Mouse (Mus musculus) megakaryocyte, embryonic 14.5 days (primary cell): ENCODE measurements around the gene Frmd5. TPM values are rescaled to one million over a fixed set of nuclear protein-coding genes. Genes with fewer than 3 reads are reported as not detected.

Experiments
- H3K27me3 ChIP-seq: replicated peaks from 2 replicates; pipeline ENCODE3; 2012; ENCODE audit warnings: inconsistent platforms
- H3K36me3 ChIP-seq: replicated peaks from 2 replicates; pipeline ENCODE3; 2012; ENCODE audit warnings: low read length, inconsistent platforms, mixed read lengths
- H3K4me1 ChIP-seq: 2 replicates; pipeline ENCODE4 v1.6.1; 2012; ENCODE audit warnings: inconsistent platforms
- H3K4me3 ChIP-seq: replicated peaks from 2 replicates; pipeline ENCODE3; 2012; ENCODE audit warnings: moderate library complexity, mild to moderate bottlenecking, inconsistent platforms
- H3K9me3 ChIP-seq: 2 replicates; pipeline ENCODE4 v1.6.1; 2012; ENCODE audit warnings: inconsistent platforms
- FLI1 ChIP-seq: IDR thresholded peaks from 2 replicates; pipeline ENCODE4 v1.6.1; 2012; ENCODE audit warnings: low read length, inconsistent platforms, mixed read lengths
- GATA1 ChIP-seq: IDR thresholded peaks from 3 replicates; pipeline ENCODE4 v1.6.1; 2012; ENCODE audit warnings: mixed read lengths, low read length, inconsistent platforms, borderline replicate concordance
- polyA plus RNA-seq: library from polyadenylated mRNA; stranded (reverse); fragments of >175 nt; gene quantifications from 2 replicates; pipeline ENCODE4 v1.2.3, GENCODE M21; 2012; ENCODE audit warnings: low replicate concordance; ENCODE audit not compliant: insufficient read depth

The Frmd5 gene
- polyA plus RNA-seq, 1 experiment, result 1.1 TPM

DNA sequence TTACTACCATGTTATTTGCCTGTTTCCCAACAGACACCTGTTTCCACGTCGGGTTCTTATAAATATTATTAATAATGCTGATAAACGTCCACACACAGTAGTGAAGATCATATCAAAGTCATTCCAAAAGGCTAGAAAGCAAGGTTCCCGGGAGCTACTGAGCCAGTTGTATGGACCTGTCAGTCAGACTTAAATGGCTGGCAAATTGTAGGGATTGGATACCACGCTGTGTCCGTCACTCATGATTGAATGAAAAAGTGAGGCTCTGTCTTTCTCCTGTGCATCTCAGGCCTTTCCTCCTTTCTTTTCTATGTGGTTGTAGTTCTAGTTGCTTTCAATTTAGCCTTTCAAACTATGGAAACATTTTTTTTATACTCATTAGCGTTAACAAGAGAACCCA is 73.5 kb downstream of the Frmd5 start:
- TF ChIP-seq GATA1 (no peak), FLI1 (no peak)
- Histone ChIP-seq H3K4me1 (no peaks in the 10 kb centered on the region), H3K4me3 (no peak overlapping the region), H3K9me3 (no peaks in the 10 kb centered on the region), H3K36me3 (no peaks in the 10 kb centered on the region), H3K27me3 (peaks cover 2% of the 10 kb centered on the region)

DNA sequence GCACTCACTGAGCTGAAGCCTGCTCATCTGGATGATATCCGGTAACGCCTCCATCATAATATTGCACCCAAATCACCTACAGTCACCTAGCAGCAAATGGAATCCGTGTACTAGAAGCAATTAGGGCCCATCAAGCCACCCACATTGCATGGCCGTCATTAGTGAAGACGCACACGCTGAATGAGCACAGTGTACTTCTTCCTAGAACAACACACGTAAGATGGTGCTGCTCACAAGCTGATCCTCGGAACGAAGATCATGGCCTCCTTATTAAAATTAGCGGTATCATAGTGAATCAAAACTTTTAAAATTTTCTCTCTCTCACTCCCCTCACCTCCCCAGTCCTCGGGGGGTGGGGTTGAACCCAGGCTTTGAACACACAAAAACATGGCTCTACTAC is 76.4 kb downstream of the Frmd5 start:
- Histone ChIP-seq H3K4me3 (no peak overlapping the region), H3K27me3 (peaks cover 2% of the 10 kb centered on the region), H3K4me1 (no peaks in the 10 kb centered on the region), H3K36me3 (no peaks in the 10 kb centered on the region), H3K9me3 (no peaks in the 10 kb centered on the region)
- TF ChIP-seq GATA1 (no peak), FLI1 (no peak)

DNA sequence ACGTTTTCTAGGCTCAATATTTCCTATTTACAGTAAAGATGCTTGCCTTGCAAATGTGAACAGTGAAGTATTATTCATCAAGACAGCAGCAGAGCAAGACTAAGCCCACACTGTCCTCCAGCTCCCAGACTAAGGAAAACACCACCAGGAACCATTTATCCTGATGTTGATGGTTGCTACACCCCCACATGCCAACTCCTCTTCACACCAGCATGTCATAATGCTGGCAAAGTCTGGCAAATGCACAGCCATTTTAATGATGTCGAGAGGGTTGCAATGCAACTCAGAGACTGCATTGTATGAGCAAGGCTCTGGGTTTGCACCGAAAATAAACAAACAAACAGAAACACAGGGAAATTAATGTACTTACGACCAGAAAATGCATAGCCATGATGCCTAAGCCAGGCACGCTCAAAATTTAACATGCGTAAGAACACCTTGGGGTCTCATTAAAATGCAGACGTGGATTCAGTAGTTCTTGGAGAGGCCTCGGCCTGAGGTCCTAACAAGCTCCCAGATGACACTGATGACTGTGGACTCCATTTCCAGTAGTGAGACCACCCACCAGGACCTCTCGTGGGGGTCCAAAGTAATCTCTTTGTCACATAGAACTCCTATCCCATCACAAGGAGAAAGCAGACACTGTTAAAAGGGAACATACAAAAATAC is 77.8 kb downstream of the Frmd5 start:
- Histone ChIP-seq H3K36me3 (no peaks in the 10 kb centered on the region), H3K9me3 (no peaks in the 10 kb centered on the region), H3K4me1 (no peaks in the 10 kb centered on the region), H3K4me3 (no peak overlapping the region), H3K27me3 (no peaks in the 10 kb centered on the region)
- TF ChIP-seq FLI1, result no peak
- no peak for TF ChIP-seq GATA1

DNA sequence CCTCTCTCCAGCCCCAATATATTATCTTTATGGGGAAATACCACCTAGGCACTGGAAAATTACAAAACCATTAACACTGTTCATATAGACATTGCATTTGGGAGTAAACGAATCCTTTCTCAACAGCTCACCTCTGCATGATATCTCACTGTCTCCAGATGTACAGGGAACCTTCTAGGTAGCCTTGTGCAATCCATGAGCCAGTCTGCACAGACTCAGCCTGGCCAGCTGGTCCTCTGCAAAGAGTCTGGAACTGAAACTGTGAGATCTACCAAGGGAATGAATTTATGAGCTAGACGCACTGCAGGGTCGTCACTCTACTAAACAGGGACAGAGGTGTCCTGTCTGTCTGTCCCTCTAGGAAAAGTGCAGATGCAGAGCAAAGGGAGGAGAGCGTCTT is 82.0 kb downstream of the Frmd5 start:
- Histone ChIP-seq H3K9me3 (no peaks in the 10 kb centered on the region), H3K27me3 (no peaks in the 10 kb centered on the region), H3K36me3 (no peaks in the 10 kb centered on the region), H3K4me3 (no peak overlapping the region), H3K4me1 (no peaks in the 10 kb centered on the region)
- TF ChIP-seq FLI1 (no peak), GATA1 (no peak)

DNA sequence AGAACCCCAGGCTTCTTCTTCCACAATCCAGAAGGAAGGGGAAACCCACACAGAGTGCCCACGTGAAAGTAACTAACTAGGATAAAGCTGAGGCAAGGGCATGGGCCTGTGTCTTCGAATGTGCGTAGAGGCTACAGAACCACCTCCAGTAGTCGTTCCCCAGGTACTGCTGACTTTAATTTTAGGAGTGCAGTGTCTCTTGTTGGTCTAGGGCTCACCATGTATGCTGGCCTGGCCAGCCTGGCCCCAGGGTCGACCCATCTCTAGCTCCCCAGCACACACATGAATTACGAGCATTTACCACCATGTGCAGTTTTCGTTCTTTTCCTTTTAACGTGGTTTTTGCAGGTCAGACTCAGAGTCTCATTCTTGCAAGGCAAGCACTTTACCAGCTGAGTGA is 83.1 kb downstream of the Frmd5 start:
- no peak overlapping the region for H3K4me3 ChIP-seq
- no peaks in the 10 kb centered on the region for H3K9me3 ChIP-seq
- no peak for TF ChIP-seq FLI1
- TF ChIP-seq GATA1, result no peak
- H3K36me3 ChIP-seq, result no peaks in the 10 kb centered on the region
- peaks cover under 1% of the 10 kb centered on the region for H3K27me3 ChIP-seq
- no peaks in the 10 kb centered on the region for H3K4me1 ChIP-seq

DNA sequence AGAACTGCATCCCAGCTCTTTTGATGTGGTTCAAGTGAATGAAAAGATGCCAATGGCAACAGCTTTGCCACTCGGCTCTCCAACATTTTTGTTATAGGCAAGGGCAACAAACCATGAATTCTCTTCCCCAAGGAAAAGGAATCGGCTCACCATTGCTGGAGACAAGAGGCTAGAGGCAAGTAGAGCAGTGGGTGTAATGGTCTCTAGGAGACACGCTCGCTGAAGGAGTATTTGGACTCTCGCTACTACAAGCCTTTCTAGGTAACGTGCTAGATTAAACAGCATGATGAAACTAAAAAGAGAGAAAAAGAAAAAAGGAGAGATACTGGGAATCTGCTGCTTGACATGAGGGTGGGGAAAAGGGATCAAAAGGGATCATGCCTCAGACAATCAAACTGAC is 87.9 kb downstream of the Frmd5 start:
- TF ChIP-seq FLI1 (no peak), GATA1 (no peak)

DNA sequence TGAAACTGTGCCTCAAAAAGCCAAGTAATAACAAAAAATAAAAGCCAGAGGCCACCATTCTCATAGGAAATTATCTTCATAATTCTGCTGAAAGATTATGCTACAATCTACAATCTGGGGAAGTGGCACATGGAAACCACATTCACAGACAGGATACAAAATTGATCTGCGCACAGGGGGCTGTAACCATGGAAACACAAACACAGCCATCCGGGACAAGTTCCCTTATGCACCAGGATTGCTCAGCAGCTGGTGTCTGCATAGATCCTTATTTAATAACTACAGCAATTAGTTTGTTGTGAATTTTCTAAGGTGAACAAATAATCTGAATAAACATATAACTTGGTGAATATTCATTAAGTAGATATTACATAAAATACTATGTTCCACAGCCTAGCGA is 89.8 kb downstream of the Frmd5 start:
- H3K36me3 ChIP-seq, result no peaks in the 10 kb centered on the region
- no peak overlapping the region for H3K4me3 ChIP-seq
- H3K27me3 ChIP-seq, result peaks cover 3% of the 10 kb centered on the region
- TF ChIP-seq FLI1 (no peak), GATA1 (no peak)
- peaks cover 14% of the 10 kb centered on the region for H3K9me3 ChIP-seq
- peaks cover 2% of the 10 kb centered on the region; the same call in 1 of the 2 replicates for H3K4me1 ChIP-seq

More for the DNA sequence above, 87.9 kb downstream of the Frmd5 start:
- Histone ChIP-seq H3K9me3 (peaks cover 4% of the 10 kb centered on the region), H3K27me3 (peaks cover 3% of the 10 kb centered on the region), H3K4me1 (peaks cover 2% of the 10 kb centered on the region; the same call in 1 of the 2 replicates), H3K4me3 (no peak overlapping the region), H3K36me3 (no peaks in the 10 kb centered on the region)

DNA sequence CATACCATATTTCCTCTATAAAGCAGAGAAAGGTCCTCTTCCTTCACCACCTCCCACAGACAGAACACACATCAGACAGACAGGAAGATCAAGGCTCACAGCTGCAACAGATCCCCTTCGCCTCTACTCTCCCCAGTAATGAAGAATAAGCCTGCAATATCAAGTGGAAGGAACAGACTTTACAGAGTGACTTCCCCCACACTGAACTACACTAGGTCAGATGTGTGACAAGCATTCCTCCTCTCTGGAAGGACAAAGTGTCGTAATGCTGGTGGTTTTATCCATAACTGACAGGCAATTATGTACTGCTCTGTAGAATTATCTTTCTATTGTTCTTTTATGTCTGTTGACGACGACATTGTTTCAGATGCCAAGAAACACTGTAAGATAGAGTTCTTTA is 93.3 kb downstream of the Frmd5 start:
- TF ChIP-seq FLI1, result no peak
- TF ChIP-seq GATA1, result no peak
- Histone ChIP-seq H3K36me3 (no peaks in the 10 kb centered on the region), H3K4me3 (no peak overlapping the region), H3K9me3 (peaks cover 14% of the 10 kb centered on the region), H3K4me1 (peaks cover 2% of the 10 kb centered on the region; the same call in 1 of the 2 replicates), H3K27me3 (peaks cover under 1% of the 10 kb centered on the region)

DNA sequence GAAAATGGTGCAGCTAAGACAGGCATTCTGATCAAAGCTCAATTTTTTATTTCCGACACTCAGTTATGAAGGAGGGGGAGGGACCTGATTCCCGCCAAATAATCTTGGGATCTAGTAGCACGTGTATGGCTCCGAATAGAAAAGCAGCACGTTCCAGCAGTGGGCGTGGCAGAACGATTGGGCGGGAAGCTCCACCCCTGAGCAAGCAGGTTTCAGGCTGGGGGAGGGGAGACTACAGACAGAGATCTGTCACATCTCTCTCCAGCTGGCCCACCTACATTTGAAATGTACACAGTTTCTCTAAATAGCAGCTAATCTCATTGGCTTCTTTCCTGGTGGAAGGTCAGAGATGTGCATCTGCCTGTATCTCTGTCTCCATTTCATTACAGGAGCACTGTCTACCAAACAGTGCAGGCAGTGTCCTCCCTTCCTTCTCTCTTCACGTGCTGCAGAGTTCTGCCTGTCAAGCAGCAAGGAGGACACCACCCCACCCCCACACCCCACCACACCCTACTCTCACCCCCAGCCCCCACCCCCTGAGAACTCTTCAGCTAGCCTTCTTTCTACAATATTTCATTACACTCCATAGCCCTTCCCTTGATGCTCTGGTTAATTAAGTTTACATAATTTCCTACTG is 95.0 kb downstream of the Frmd5 start:
- TF ChIP-seq GATA1 (no peak), FLI1 (no peak)
- Histone ChIP-seq H3K4me1 (no peaks in the 10 kb centered on the region), H3K36me3 (no peaks in the 10 kb centered on the region), H3K4me3 (no peak overlapping the region), H3K27me3 (no peaks in the 10 kb centered on the region), H3K9me3 (peaks cover 14% of the 10 kb centered on the region)

DNA sequence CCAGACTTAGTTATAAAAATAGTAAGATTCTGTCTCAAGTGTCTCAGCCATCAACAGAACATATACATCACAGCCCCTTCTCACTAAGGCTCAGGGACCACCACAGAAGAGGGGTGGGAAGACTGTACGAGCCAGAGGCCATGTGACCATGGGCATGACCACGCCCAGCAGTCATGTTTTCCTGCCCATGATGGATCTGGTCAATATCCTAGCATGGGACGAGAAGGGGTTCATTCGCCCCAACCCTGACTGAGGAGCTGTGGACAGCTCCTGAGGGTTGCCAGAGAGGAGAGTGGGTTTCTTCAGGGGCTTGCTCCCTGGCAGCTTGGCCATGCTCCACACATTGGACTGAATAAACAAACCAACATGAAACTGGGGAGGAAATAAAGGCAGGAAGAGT is 97.8 kb downstream of the Frmd5 start:
- Histone ChIP-seq H3K9me3 (peaks cover 9% of the 10 kb centered on the region), H3K4me1 (no peaks in the 10 kb centered on the region), H3K27me3 (peaks cover 2% of the 10 kb centered on the region), H3K36me3 (no peaks in the 10 kb centered on the region), H3K4me3 (no peak overlapping the region)
- TF ChIP-seq GATA1, result no peak
- TF ChIP-seq FLI1, result no peak

DNA sequence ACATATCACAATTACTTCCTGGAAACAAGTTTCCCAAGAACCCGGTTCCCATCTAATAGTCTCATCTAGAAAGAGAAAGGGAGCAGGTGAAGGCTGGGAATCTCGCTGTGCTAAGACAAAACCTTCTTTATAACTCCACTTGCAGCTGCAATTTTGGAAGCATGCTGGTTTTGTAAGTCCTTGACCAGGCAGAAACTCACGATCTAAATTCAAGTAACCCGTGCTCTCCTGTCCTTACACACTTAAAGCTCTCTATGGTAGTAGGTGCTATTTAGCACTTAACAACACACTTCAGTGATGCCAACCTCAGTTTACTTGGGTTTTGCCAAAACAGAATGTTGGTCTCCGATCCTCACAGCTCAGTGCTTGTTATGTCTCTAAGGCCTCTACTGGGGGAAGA is 99.4 kb downstream of the Frmd5 start:
- Histone ChIP-seq H3K27me3 (peaks cover 2% of the 10 kb centered on the region), H3K9me3 (no peaks in the 10 kb centered on the region), H3K4me3 (no peak overlapping the region), H3K4me1 (no peaks in the 10 kb centered on the region), H3K36me3 (no peaks in the 10 kb centered on the region)
- TF ChIP-seq GATA1 (no peak), FLI1 (no peak)
